Mouse (Mus musculus) ovary, postnatal 10 days (tissue): ENCODE results near the gene Dzip1l.

Experiments
- DNase-seq: peaks from one replicate; pipeline ENCODE4 v3.0.0; 2022; ENCODE audit warnings: low spot score

Dzip1l gene

DNA sequence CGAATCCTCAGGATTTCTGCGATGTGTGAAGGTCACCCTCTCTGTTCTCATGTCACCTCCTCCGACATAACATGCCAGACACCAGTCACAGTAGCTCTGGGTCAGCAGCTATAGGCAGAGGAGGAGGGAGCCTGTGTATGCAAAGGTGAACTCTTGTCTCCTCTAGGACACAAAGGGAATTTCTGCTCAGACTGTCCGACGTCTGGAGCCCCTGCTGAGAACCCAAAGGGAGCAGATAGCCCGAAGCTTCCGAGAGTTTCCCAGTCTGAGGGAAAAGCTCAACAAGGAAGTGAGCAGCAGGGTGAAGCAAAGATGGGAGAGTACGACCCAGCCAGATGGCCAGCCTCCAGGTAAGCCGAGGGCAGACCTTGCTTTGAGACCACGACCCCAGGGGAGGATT, 31.5 kb downstream of the Dzip1l start:
- no peak for DNase-seq

DNA sequence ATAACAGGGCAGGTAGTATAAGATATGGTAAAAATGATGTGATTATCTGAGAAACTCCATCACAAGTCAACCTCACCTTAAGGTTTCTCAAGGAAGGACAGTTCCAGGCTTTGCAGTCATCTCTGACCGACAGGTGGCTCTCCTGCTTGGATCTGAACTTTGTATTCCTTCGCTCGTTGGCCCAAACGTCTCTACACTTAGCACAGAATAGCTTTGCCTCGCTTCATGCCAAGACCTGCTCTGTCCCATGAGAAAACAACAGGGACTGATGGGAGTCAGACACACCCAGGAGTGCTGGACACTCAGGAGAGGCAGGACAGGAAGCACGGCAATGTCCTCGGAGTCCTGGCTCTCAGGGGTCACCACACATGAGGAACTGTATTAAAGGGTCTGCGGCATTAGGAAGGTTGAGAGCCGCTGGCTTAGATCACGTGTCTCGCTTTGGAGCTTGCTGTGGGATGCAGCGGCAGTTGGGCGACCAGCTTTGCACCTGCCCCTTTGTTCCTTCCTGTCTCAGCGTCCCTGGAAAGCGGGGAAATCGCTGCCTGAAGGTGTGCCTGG, 32.4 kb downstream of the Dzip1l start:
- DNase-seq, result no peak

DNA sequence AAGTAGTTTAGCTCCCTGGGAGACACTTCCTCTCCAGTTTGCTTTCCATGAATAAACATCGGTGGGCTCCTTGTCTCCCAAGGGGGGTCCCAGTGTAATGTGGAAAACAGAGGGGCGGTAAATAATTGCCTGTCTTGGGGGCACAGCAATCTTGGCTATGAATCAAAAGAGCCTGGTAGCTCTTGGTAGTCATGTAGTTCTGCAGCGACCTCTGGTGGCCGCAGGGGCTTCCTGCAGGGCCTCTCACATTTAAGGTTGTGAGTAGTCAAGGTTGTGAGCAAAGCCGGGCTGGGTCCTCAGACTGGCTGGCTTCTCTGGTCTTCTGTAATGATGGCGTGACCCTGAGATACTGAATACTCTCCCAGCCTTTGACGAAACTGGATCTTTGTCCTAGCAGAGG, 33.1 kb downstream of the Dzip1l start:
- peak; percentile 29 for DNase-seq

DNA sequence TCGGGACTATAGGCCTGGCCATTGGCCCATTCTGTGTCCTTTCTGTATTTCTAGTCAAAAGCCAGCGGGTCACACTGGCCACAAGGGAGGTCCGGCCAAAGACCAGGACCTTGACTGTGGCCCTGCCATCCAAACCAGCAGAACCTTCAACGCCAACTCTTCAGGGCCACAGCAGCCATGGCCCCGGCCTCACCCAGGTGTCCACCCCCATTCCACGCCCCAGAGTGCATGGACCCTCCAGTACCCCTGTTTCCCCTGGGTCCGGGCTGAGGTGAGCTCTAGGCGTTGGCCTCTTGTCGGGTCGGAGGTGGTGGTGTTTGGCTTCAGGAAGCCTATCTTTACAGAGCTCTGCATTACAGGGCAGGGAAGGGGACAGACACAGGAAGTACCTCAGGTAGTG, 33.6 kb downstream of the Dzip1l start:
- no peak for DNase-seq

DNA sequence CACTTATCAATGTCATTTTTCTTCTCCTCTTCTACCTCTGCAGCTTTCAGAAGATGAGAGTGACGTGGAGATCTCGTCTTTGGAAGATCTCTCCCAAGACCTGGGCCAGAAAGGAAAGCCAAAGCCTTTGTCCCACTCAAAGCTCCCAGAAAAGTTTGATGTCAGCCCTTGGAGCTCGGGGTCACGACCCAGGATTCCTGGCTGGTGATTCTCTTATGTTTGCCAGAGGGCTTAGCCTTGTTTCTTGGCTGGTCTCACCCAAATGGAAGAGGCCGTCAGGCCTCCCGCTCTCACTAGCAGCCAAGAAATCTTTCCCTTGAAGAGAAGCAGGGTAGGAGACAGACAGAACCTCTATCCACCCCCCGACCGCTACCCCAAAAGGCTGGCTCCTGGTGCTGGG, 38.3 kb downstream of the Dzip1l start:
- DNase-seq, result no peak

DNA sequence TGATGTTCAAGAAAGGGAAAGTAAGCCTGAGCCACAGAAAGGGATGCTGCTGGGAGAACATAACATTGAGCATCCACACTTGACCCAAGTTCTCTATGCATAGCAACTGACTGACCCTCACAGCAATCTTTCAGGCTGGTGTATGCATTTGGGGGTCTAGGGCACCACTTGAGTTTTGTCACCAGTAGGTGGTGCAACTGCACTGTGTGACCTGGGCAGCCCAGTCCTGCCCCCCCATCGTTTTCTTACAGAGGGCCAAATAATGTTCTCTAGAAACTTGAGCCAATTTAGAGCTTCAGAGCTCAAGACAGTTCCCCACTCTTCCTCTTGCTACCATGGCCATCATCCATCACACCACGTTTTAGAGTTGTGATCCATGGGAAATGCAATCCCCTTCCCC, 42.3 kb downstream of the Dzip1l start:
- no peak for DNase-seq

DNA sequence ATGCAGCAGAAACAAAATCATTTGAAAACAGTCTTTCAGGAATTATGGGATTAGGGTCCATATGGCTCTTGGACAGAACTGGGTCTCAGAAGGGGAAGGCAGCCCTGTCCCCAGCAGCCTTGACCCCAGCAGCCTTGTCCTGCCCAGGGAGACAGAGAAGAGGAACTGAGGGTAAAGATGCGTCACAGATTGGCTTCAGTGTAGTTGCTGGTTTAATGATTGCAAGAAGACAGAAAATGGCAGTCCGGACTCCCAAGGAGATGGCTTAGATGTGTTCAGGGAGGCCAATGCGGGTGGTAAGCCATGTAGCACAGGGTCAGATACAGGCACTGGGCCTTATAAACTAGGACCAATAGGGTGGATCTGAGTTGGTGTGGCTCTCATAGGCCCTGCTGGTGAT, 46.4 kb downstream of the Dzip1l start:
- no peak for DNase-seq

DNA sequence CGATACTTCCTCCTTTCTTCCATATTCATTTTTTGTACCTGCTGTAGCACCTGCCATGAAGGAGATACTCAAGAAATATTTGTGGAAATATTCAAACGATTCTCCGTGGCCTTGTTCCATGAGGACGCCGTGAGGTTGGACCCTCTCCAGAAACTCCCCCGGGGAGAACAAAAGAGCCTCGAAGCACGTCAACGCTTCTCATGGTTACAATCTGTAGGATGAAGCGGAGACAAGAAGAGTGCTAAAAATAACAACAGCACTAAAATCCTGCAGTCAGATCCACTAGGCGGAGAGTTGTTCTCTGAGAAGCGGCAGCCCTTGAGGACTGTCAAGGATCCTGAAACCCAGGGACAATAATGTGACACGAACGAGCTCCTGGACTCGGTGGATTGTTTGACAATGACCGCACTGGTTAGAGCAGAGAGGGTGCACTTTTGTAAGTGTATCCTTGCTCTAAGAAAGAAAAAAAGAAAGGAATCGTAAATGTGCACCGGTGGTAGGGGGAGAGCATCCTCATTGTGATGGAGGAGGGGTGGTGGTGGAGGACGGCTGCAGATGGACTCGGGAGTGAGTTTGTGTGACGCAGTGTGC, 52.8 kb downstream of the Dzip1l start:
- DNase-seq, result no peak

DNA sequence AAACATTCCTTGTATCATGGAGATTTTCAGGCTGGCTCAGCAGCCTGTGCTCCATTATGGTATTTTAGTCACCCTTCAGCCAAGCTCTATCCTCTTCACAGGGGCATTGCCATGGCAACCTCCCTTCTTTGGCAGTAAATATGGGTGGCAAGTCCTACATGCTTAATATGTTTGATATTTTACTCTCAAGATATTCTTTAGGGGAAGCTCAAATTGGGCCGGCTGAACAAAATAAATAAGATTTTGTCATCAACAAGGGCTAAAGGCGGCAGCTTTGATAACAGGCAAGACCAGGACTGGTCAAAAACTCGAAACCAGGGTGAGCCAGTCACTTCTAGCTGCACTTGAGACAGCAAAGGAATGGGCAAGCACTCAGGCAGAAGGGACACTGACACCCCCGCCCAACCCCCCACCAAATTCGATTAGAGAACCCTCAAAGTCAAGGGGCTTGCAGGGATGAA, 55.8 kb downstream of the Dzip1l start:
- DNase-seq, result no peak

DNA sequence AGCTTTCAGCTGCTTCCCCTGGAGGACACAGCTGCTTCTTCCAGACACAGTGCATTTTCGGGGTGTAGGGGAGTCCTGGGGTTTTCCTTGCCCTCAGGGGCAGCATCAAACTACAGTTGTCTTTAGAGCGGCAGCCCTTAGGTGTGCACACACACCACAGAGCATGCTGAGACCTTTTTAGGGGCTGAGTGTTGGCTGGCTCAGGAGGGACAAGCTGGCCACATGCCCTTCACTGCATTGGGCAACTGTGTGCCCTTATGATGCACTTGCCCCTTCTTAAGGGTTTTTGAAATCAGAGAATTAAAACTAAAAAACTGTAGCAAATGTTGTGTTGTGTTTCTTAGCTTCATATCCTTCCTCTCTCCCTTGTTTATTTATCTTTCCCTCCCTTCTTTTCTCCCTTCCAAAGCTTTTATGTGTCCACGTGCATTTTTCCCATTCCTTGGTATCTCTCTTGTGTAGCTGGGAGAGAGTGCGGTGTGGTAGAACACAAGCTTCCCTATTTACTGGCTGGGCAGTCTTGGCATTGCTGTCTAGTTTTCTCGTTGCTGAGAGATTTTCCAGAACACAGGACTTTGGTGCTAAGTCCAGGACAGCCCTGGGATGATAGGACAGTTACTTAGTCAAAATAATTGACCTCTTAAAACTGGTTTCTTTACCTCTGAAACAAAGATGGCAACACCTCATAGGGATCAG, 56.4 kb downstream of the Dzip1l start:
- DNase-seq, result no peak

DNA sequence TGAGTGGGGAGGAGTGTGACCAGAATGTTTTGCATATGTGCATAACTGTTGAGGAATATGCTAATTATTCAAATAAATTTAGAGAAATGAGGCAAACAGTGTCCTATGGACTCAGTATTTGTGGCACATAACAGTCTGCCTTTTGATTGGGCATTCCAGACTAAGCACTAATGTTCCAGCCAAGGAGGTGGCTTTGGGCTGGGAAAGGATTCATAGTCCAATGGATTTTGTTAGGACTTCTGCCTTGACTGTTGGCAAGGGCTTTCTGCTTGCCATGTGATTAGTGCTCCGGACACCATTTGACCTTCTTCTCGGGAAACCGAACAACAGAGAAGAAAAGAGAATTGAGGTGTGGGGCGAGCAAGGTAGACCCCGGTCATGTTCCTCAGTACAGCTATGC, 60.5 kb downstream of the Dzip1l start:
- no peak for DNase-seq

DNA sequence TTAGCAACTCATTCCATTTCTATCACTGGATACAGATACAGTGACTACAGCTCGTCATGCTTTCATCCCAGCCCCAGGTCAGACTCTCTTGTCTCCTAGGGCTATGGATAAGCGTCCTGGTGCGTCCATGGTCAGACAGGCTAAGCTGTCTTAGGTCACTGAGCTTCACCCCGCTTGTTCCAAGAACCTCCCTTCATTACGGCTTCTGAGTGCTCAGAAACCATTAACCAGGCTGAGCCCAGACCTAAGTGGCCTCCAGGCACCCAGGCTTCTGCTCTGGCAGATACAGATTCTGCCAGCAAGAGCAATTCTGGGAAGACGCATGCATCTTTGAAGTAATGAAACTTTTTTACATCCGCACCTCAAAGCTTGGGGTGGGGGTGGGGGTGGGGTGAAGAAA, 61.1 kb downstream of the Dzip1l start:
- no peak for DNase-seq

DNA sequence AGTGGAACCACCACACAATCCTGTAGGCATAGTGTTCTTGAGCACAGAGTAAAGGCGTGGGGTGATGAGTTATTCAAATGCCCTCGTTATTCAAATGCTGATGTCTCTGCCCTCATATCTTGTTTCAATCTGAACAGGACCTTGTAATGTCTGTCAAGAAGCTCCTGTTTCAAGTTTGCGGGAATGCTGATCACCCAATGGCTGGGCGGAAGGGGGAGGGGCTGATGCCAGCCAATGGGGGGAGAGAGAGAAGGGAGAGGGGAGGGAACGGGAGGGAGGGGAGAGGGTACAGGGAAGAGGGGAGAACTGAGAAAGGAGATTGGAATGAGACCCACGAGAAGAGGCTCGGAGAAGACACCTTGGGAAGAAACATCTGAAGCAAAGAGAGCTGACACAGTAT, 65.7 kb downstream of the Dzip1l start:
- no peak for DNase-seq

DNA sequence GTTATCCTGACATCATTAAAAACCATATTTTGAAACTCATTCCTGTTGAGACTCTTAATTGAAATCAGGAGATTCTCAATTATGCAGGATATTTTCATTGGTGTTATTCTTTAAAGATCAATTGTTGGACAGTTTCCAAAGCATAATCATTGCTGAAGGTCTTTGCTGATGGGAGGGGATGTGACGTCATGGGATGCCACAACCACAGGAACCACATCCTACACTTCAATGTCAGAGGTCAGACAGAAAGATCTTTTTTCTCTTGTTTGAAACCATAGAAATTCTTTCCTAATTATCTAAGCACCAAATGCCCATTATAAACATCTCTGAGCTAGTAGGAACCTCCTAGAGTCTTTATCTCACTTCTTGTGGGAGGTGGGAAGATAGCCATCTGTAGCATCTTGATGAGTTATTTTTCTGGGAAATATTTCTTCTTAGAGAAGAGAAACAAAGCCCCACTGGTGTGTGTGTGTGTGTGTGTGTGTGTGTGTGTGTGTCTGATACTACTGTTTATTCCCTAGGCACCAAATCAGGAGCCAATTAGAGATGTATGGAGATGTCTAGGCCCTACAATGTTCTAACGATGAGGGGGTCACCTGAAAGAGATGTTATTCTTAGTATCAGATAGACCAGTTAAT, 70.6 kb downstream of the Dzip1l start:
- DNase-seq, result no peak

DNA sequence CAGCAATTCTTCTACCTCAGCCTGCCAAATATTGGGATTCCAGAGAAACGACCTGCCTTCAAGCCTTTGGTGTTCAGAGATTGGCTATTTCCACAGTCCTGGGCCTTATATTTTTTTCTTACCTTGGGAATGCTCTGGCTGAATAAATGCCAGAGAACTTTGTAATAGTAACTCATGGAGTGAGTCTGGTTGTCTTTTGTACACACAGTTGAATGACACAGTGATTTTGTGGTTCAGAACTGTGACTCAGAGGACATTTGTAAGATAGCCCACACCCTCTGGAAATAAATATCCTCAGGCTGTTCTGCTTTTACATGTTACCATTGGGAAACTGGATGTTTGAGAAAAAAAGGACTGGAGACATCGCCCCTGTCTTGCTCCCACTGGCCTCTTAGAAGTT, 71.9 kb downstream of the Dzip1l start:
- DNase-seq, result no peak

DNA sequence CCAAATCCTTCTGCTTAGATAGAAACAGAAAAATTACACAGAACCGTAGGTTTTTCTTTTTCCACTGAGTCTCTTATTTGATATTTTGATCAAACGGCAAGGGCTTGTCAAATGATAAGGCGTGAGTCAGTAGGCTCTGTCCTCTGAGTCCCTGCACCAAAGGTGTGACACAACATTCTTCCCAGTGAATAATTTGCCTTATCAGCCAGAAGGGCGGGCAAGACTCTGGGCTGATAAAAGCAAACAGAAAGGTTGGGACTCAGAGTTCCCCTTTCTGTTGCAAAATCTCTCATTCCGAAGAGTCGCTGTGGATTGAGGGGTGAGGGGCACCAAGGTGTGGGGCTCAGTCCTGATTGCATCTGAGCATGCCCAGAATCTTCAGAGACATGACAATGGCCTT, 72.9 kb downstream of the Dzip1l start:
- no peak for DNase-seq

DNA sequence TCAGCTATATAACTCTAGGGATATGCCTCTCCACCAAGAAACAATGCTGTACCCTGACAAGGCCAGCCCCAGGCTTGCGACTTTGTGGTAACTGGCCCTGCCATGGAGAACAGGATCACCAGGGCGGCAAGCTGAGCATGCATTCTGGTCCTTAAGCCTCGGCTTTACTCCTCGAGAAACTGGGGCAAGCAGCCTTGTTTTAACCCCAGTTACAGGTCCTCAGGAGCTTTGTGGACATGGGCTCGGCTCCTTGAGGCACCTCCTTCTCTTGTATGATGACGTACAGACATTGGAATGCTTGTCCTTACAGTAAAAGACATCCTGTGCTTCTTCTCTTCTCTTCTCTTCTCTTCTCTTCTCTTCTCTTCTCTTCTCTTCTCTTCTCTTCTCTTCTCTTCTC, 74.4 kb downstream of the Dzip1l start:
- no peak for DNase-seq

DNA sequence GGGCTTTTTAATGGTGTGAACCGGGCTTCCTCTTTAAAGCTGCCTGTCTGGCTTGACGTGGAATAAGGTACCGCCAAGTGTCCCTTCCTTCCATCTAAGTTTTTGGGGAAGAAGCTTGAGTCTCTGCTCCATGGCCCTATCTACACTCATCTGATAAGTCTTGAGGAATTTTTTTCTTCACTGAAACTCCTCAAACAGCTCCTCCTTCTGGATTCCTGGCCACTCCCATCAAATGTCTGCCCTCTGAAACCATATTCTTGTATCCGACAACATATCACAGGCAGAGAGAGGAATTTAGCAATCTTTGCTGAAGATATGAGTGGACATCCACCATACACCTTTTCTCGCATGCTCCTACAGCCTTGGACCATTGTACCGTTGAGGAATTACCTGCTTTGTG, 77.0 kb downstream of the Dzip1l start:
- no peak for DNase-seq

DNA sequence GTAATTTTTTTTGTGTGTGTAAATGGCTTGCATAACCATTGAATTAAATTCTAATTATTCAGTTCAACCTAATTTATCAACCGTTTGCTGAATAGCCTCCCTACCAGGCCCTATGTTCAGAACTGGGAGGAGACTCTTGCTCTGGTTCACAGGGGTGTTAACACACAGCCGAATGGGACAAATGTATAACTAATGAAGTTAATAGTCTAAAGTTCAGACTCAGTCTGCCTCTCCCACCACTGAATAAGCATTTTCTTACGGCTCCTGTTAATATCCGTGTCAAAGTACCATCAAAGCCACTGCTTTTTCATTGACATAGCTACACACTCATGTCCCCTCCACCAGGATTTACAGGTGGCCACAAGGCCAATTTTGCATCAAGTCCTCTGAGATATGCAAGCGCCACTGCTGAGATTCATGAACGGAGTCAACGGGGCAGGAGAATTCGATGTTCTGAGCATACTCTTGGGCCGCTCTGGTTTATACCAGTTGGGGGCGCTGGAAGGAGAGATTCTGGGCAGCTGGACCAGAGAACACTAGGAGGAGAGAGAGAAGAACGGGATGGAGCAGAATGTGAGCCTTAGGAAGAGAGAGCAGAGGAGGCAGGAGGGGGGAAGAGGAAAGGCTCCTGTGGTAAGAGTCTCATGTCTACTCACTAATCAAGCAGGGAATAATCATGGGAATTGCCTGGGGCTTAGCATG, 78.3 kb downstream of the Dzip1l start:
- no peak for DNase-seq

DNA sequence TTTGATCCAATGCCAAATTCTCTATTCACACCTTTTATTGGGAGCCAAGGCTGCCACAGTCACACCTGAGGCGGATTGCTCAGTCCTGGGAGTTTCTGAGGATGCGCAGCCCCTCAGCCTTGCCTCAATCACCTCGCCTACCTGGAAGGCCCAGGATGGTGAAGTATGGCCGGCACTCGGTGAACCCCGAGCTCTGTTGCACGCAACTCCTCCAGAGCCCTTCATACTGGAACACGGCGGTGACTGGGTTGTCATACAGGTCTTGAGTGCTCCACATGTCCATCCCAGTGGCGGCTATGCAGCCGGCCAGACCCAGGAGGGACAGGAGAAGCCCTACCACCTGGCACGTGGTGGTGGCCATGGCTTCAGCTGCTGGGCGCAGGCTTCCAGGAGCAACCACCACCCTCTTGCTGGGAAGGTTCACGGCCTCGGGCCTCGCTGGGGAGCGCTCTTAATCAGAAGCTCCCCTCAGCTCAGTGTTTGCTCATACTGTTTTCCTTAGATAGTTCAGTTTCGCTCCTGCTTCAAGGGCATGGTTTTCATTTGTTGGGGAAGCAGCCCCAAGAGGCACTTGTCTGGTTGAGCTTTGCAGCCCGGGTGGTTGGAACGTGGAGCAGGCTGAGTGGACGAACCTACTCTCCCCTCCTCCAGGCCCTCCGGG, 80.4 kb downstream of the Dzip1l start:
- no peak for DNase-seq

DNA sequence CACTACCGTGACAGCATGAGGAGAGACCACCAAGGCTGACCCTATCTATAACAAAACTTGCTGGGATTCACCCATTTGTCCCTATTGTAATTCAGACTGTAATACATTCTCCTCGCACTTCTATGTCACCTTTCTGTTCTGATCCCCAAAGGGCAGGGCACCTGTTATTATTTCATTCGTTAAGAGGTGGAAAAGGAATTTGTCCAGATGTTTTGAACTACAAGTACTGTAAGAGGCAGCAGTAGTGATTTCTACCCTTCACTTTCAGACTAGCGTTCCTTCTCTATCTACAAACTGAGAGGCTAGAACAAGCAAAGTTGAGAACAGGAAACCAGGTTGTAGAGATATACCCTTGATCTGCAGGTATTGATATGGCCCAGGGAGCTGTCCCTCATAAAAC, 81.0 kb downstream of the Dzip1l start:
- no peak for DNase-seq

DNA sequence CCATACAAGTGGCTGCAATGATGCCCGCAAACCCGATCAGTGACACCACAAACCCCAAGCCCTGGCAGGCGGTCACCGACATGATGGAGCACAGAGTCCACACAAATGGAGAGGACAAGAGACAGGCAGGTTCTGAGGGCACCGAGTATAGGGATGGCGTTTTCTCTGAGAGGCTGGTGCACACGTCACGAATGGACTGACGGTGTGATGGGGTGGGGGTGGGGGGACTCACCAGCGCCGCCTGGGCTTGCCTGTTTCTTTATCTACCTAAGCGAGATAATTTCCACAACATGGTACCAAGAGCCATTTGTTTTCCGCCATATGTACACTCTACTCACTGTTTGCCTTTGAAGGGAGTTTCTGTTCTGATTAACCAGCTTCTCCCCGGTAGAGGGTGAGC, 87.8 kb downstream of the Dzip1l start, which contains the start of gene Cldn18:
Cldn18 (minus strand) TSS at position 134 of the 400 bp plus-strand sequence.
- no peak for DNase-seq
